Mouse (Mus musculus): ENCODE measurements around the gene Rabgap1. TPM values are rescaled to one million over a fixed set of nuclear protein-coding genes. Genes with fewer than 3 reads are reported as not detected.

The Rabgap1 gene
- total and polyA plus RNA-seq, 3 experiments = 6.4 to 56.8 (median 51.9) TPM

DNA sequence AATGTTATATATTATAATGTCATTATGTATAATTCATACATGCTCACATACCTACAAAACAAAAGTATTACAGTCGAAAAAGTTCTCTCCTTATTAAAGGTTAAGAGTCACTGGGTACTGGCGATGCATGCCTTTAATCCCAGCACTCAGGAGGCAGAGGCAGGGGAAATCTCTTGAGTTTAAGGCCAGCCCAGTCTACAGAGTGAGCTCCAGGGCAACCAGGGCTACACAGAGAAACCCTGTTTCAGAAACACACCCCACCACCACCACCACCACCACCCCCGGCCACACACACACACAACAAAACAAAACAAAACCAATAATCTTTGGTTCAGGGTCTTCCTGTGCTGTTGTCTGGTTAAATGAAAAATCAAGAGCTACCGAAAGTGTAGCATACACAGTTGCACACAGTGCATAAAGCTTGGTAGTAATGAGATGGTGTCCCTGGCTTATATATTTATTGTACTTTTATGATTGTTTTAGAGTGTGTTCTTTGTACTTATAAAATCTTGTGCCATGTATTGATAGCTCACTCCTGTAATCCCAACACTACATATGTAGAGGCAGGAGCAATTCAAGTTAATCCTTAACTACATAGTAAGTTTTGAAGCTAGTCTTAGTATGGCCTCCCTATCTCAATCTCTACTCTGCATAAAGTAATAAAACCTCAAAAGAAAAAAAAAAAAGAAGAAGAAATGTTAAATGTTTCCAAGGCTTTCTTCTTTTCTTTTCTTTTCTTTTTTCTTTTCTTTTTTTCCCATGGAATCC lies 68.2 kb downstream of the Rabgap1 start:
- DNase-seq = no peak

DNA sequence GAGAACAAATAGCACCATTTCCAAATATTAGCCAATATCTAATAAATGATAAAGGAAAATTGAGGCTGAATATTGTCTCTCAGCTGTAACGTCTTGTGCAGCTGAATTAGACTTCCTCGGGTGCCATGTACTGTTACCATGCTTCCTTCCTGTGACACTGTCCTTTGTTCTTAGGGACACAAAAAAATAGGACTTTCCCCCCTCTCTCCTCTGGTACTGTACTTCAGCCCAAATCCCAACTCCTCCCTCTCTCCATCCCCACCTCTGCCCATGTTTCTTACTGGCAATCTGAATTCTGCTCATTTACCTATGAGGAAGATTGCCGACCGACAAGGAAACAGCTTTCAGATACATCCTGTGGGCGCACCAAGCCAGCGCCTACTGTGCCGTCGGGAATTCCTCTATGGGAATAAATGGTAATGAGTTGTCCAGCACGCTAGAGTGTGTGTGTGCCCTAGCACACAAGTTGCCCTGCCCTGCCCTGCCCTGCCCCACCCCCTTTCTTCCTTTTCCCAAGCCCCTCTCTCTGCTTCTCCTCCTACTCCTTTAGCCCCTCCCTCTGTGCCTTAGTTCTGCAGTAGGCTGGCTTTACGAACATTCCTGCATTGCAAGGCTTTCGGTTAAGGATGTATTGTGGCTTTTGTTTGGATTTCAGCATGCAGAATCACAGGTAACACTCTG lies 73.1 kb downstream of the Rabgap1 start, which contains the start of gene Gpr21:
Gpr21 (plus strand) TSS at position 303 of the 681 bp plus-strand sequence.
- DNase-seq = no peak

DNA sequence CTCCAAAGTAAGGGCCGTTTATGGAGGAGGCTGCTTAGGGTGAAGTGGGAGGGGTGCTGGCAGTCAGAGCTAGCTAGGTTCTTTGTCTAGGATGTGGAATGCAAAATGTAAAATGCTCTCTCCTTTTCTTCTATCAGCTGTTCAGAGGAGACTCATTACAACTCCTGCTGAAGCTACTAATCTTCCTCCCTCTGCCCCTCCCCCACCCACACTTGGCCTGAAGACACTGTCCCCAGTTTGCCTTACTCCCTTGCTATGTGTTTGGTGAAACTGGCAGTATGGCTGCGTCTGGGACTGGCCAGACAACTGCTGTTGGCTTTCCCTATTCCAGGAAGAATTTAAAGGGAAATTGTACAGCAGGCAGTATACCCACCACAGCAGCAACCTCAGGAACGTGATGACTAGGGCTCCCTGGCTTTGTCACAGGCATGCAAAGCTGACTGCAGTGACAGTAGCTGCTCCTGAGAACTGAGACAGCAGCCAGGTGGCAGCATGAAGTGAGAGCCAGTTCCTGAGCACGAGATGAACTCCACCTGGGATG lies 73.9 kb downstream of the Rabgap1 start:
- DNase-seq = no peak

DNA sequence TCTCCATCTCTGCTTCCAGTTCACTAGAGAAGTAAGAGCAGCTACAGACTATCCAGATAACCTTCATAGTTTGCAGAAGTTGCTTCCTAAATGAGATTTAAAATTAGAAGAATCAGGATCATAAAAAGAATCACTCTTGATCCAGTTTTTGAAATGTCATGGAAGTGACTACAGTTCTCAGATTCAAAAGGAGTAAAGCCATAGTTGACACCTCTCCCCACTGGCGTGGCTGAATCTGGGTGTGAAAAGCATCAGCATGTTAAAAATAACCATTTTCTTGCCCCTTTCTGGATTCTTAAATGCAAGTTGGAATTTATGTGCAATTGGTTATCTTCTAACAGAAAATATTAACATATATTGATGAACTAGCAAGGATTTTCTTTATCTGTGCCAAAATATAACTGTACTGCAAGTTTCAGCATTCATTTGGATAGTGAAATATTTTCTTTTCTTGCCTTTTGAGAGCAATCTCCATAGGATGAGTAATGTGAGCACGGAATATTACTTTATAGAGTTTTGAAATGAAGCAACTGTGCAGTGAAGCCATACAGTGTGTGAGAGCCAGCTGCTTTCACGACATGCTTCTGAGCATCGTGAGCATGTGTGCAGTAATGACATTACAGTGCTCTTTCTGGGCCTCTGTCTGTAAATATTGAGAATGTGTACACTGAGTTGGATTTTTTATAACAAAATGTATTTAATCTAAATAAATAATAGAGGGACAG lies 75.6 kb downstream of the Rabgap1 start:
- no peak for DNase-seq

DNA sequence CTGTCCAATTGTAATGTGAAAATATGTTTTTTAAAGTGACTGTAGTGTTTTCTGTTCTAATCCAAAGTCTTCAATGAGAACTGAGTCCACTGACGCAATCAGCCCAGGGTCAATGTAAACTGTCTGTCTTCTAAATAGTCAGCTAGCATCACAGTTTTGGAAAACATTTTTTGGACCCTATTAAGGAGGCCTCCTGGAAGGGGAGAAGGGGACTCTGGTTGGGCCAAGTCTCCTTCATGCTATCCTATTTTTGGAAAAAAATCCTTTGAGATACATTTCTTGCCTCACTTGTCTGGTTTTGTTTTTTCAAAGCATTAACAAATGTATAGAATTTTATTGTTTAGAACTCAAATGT lies 76.2 kb downstream of the Rabgap1 start:
- DNase-seq = no peak

DNA sequence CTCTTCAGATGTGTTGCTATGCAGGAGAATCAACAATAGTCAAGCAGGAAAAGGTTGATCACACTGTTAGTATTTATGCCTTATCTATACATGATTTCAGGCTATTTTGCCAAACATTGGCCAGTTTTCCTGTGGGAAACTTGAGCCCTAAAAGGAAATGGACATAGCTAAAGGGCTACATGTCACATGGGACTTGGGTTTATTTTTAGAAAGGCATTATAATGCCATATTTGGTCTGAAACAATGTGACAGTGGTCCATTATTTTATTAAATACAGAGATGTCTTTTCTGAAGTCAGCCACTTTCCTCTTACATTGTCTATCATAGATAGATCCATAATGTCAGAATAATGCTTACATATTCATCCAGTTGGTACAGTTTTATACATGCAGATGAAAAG lies 84.5 kb downstream of the Rabgap1 start:
- no peak for DNase-seq

DNA sequence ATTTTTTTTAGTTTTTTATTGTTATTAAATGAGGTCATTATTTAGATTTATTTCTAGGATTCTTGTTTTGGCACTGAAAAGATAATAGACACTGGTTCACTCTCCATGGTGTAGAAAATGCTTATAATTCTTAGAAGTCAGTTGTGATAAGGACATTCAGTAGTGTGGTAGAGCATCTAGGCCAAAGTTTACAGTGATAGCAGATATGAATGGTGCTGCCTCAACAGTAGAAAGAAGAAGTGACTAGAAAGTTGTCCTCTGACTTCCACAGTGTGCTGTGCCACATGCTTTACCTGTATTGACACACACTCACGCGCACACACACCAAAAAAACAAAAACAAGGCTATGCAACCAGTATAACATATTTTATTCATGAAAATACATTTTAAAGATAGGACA lies 86.3 kb downstream of the Rabgap1 start:
- DNase-seq = no peak

DNA sequence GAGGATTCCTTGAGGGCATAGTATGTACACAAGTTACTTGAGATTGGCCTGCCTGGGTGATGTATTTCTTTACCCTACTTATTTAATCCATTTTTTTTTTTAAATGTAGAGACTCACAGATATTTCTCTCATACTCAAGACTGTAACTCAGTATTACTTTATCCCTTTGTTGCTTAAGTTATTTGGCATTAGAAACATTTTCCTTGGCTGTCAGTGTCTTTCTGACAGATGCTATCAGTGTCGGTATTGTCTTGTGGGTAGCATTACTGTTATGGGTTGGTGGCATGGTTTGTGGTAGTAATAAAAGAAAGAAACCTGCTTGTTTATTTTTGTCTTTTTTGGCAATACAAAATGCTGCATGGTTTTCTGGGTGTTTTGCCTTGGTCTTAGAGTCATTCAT lies 87.7 kb downstream of the Rabgap1 start:
- no peak for DNase-seq

DNA sequence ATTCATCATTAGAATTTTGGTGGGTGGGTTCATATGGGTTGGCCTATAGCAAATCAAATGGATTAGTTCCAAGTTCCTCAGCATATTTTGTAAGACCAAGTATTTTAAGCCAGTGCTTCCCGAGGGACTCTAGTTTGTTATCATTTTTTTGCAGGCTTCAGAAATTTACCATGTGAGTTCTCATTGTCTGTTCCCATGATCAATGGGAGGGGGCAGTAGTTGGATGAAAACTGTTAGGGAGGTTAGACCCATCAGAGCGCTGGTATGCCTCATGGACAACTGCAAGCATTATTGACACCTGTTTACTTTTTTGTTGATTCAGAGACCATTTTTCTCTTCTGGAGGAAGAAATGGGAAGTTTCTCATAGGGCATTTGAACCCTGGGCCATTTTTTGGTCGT lies 88.6 kb downstream of the Rabgap1 start:
- DNase-seq = no peak

DNA sequence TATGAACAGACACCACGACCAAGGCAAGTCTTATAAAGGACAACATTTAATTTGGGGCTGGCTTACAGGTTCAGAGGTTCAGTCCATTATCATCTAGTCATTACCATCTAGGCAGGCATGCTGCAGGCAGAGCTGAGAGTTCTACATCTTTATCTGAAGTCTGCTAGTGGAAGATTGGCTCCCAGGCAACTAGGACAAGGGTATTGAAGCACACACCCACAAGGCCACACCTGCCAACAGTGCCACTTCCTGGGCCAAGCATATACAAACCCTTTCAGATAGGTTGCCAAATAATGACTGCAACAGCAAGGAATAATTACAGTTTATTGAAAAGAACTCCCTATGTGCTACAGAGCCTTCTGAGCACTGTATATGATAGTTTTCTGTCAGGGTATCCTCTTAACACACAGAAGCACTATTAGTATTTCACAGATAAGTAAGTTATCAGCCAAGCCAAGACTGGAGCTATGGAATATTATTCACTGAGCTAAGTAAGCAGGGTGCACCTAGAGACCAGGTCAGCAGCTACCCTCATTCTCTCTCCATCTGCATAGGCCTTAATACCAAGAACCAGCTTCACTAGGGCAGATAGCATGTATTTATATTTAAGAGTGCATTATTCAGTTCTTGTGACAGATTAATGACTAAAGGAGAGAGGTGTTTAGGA lies 106.4 kb downstream of the Rabgap1 start:
- no peak for DNase-seq

DNA sequence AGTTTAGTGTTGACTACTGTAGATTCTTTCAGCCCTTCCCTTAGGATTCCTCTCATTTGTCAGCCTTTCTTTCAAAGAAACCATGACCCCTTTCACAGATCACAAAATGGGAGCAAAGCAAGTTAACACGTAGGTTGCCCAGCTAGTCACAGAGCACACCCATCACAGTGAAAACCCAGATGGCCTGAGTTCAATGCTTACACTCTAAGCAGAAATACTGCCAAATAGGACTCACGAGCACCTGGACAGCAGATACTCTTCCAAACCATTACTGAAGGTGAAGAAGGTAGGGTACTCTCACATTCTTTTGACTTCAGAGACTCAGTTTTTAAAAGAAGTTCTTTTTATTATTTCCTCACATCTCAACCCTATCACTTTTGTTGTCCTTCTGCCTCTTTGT lies 113.3 kb downstream of the Rabgap1 start:
- DNase-seq = no peak

DNA sequence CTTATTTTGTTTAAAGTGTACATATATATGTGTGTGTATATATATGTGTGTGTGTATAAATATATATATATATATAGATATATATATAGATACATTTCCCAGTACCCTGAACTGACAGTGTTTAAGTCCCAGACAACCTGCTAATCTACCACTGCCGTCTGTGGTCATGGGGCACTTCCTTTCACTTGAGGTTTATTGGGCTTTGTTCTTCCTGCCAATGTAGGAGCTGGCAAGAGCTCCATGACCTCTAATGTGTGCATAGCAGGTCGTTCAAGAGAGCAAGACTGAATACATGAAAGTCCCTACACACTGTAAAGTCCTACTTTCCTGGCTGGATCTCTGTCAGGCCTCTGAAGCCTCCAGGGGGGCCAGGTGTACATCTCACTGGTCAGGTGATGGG lies 122.5 kb downstream of the Rabgap1 start:
- DNase-seq = no peak

DNA sequence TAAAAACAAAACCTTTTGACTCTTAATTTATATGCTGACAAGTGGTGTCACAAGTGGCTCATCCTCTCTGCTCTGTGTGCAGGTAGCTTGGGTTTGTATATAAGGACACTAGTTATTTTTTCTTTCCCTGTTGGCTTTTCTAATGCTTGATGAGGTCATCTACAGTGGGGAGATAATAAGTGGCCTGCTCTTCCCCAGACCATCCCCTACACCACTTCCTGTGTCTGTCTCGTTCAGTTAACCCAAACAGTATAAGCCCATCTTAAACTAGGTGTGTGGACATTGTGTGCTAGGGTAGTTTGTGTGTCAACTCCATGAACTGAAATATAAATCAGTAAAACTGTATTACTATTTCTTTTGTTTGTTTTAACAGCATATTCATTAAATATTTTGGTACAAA lies 123.0 kb downstream of the Rabgap1 start:
- no peak for DNase-seq

DNA sequence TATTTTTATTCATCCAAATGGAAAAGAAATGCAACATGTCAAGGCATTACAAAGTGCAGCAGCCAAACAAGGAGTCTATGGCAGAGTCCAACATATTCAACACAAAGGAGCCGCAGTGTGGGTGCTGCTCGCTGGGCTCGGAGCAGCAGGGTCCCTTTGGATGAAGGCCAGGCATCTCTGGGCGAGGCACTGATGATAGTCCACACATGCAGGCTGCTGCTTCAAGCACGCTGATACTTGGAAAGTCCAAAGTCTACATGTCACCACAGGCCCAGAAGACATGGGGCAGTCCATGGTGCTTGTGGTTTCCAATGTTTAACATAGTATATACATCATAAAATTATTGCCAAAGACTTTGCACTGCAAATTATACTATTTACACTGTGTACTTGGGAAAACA lies 126.8 kb downstream of the Rabgap1 start:
- no peak for DNase-seq

DNA sequence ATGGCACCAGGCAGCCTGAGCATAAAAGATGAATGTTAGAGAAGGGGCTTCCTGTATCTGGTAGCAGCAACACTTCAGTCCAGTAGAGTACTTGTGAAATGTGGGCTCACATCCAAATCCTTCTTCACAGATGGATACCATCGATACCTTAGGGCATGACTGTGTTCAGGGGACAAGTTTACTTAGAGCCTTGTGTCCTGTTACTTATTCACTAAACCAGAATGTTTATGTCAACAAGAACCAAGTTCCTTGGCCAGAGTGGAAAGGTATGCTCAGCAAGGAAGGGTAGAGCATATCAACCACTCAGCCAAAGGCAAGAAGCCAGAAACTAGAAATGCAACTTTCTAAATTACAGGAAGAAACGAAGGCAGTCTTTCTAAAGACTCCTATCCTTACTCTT lies 127.6 kb downstream of the Rabgap1 start:
- DNase-seq = no peak

DNA sequence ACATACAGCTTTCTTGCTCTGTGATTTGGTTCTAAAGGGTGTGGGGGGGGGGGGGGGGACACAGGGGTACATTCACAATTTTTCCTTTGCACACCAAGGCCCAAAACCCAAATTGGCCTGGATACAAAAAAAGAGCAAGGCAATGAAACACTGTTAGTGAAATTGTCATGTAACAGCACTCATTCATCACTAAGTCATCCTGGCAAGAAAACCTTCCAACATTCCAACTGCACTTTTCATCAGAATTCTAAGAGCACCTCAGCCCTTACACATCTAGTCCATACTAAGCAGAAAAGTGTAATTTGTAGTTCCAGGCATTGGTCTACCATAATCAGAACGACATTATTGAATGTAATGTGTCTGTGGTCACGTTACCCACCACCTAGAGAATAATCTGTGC lies 129.1 kb downstream of the Rabgap1 start:
- DNase-seq = no peak

DNA sequence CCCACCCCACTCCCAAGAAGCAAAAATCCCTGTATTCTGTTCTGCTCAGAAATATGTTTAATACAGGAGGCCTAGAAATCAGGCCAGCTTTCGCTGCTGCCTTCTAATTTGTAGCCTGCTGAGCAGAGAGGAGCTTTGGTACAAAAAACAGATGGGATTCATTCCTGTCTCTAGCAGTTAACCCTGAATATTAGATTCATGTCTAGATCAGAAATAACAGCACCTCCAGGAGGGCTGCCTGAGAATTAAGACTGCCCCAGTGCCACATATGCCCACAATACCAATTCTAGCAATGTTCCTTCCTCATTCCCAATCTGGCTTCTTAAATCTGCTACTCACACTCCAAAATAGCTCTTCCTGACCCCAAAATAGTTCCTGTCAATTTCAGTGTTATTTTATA lies 133.6 kb downstream of the Rabgap1 start:
- DNase-seq = no peak

DNA sequence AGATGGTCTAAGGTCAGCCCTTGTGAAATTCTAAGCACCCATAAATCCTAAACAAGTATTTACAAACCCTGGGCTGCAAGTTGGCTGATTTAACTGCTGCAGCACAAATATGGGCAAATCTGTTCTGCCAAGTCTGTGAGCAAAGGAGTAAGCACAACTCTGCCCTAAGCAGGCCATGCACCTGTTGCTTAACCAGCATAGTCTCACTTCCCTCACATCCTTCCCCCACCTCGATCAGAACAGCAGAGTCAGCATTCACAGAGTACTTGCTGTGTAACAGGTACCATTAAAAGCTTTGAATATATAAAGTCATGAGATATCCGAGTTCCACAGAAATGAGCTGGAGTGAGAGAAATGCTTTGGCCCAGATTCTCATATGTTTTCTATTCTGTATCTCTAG lies 135.1 kb downstream of the Rabgap1 start:
- DNase-seq = no peak

DNA sequence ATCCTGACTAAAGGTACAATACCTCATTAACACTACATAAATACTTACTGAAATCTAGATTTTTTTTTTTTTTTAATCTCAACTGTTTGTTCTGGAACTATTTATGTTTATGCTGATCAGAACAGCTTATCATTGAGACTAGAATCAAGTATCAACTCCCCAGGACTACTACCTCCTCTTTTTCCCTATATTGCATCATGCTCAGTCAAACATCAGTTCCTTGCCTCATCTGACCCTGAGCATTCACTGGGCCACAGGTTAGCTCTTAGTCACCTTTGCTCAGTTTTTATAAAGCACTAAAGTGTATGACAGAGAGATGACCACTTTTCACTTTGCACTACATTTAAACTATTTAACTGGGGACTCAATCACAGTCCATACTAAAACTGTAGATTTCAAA lies 144.8 kb downstream of the Rabgap1 start:
- DNase-seq = no peak
